Mouse (Mus musculus) hindbrain, embryonic 11.5 days (tissue): ENCODE results near the gene Tmem88. TPM values are rescaled to one million over a fixed set of nuclear protein-coding genes. Genes with fewer than 3 reads are reported as not detected.

Experiments
- polyA plus RNA-seq: library from polyadenylated mRNA; unstranded; fragments of >200 nt; fragmentation: Nextera tagmentation; extraction: Ambion mirVana; gene quantifications from 2 replicates; pipeline ENCODE4 v1.2.1, GENCODE M21; 2014

Tmem88 gene
- polyA plus RNA-seq, 1 experiment from 2014 or later: 17.1 TPM

Other genes starting within 250 kb of the Tmem88 start
- 0.06 and 0.20 TPM in 2 replicates for gene Alox12b, start 241.2 kb downstream of the Tmem88 start, polyA plus RNA-seq
- gene Alox8, start 200.4 kb downstream of the Tmem88 start, polyA plus RNA-seq: 0.04 TPM in 1 of 2 replicates, not detected in the other
- 0.07 TPM in 1 of 2 replicates, not detected in the other for gene Gucy2e, start 161.2 kb downstream of the Tmem88 start, polyA plus RNA-seq
- gene Cntrob, start 74.5 kb downstream of the Tmem88 start, polyA plus RNA-seq: 17.2 and 17.9 TPM in 2 replicates
- gene Trappc1, start 74.3 kb downstream of the Tmem88 start, polyA plus RNA-seq: 209 and 215 TPM in 2 replicates
- gene Kcnab3, start 72.0 kb downstream of the Tmem88 start, polyA plus RNA-seq: 1.4 and 3.0 TPM in 2 replicates
- gene Rnf227, start 57.8 kb downstream of the Tmem88 start, polyA plus RNA-seq: 28.7 and 34.9 TPM in 2 replicates
- gene Chd3, start 28.8 kb downstream of the Tmem88 start, polyA plus RNA-seq: 44.3 and 57.1 TPM in 2 replicates
- 120 and 124 TPM in 2 replicates for gene Naa38, start 2.7 kb downstream of the Tmem88 start, polyA plus RNA-seq
- 32.7 and 45.2 TPM in 2 replicates for gene Cyb5d1, start 2.6 kb downstream of the Tmem88 start, polyA plus RNA-seq
- 33.7 and 40.9 TPM in 2 replicates for gene Kdm6b, start 15.4 kb upstream of the Tmem88 start, polyA plus RNA-seq
- gene Dnah2, start 150.9 kb upstream of the Tmem88 start, polyA plus RNA-seq: 0.68 and 1.6 TPM in 2 replicates
- 12.2 and 15.5 TPM in 2 replicates for gene Efnb3, start 162.0 kb upstream of the Tmem88 start, polyA plus RNA-seq
- gene Wrap53, start 182.0 kb upstream of the Tmem88 start, polyA plus RNA-seq: 36.6 and 37.8 TPM in 2 replicates
- 156 and 159 TPM in 2 replicates for gene Trp53, start 182.1 kb upstream of the Tmem88 start, polyA plus RNA-seq
- gene Atp1b2, start 207.7 kb upstream of the Tmem88 start, polyA plus RNA-seq: 11.7 and 13.1 TPM in 2 replicates
- 0.17 TPM in 1 of 2 replicates, not detected in the other for gene Shbg, start 219.7 kb upstream of the Tmem88 start, polyA plus RNA-seq
- 15.0 and 20.6 TPM in 2 replicates for gene Sat2, start 223.8 kb upstream of the Tmem88 start, polyA plus RNA-seq
- gene Fxr2, start 234.8 kb upstream of the Tmem88 start, polyA plus RNA-seq: 30.1 and 31.3 TPM in 2 replicates